ENCODE assay signal across 29 mouse cellular contexts in the genomic region with DNA sequence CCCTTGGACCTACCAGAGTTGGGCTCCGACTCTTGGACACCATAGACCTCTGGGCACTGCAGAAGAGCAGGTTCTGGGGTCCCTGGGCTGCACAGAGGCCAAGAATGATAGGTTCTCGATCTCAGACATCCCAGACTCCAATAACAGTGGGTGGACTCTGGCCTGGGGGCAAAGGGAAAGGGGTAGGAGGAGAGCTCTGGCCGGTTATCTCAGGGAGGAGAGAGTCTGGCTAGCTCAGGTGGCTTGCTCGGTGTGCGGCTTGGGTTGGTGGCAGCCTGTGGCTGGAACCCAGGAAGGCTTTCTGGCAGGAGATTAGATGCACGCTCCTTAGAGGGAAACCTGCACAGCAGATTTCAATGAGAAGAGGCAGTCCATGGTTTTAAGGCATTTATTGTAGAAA. TPM values are rescaled to one million over a fixed set of nuclear protein-coding genes. Genes with fewer than 3 reads are reported as not detected.
DNase-seq lines count a peak whose midpoint lies in the region; ATAC-seq lines count a peak whose summit lies in the region.
"Had no signal": no experiment of that assay in that cellular context is flagged by ENCODE, and none has a peak within 500 bp of the region (broad histone marks: within the 10 kb centered on the region; RNA-seq: fewer than 3 reads in every experiment).

No protein-coding gene starts in this region.

- H3K9ac ChIP-seq in kidney, embryonic 15.5 days: no peak overlapping the region
- H3K9ac ChIP-seq in midbrain, embryonic 16.5 days (ENCODE audit: low read depth, low read length): no peak overlapping the region
- H3K9ac ChIP-seq: embryonic facial prominence, embryonic 12.5 days; heart, embryonic 15.5 days; hindbrain, embryonic 14.5 days; liver, embryonic 14.5 days; neural tube, embryonic 15.5 days; stomach, embryonic 15.5 days had no signal

- H3K4me3 ChIP-seq in heart, embryonic 10.5 days: no peak overlapping the region
- H3K4me3 ChIP-seq in kidney, embryonic 15.5 days (replicated peaks): no peak overlapping the region
- no peak overlapping the region for H3K4me3 ChIP-seq in midbrain, embryonic 10.5 days
- no peak overlapping the region for H3K4me3 ChIP-seq in midbrain, embryonic 16.5 days (ENCODE audit: low read depth, low read length)
- H3K4me3 ChIP-seq: embryonic facial prominence, embryonic 12.5 days; heart, adult 2 months; heart, embryonic 15.5 days; neural tube, embryonic 15.5 days; stomach, embryonic 15.5 days had no signal

- no peak for DNase-seq in cerebellum, adult 18-20 months
- DNase-seq in heart, embryonic 10.5 days (ENCODE audit: low spot score): no peak
- no peak for DNase-seq in heart, adult 9 months (ENCODE audit: low spot score in 2 of 2)
- DNase-seq in kidney, adult 8-10 months: peak; percentile 7 to 32
- no peak for DNase-seq in midbrain, embryonic 10.5 days (ENCODE audit: low spot score)
- DNase-seq: adrenal gland, adult 8-10 months; cerebellum, adult 11 months; cerebellum, adult 9-11 months; embryo, embryonic 11 days; heart, adult 2 months; heart, postnatal 36 days; layer of hippocampus, postnatal 36 days; left cerebral cortex, postnatal 4 days; lung, adult 2 months; lung, postnatal 10 days; midbrain, embryonic 14.5 days; retina, postnatal 1 day; right cerebral cortex, postnatal 14 days had no signal

- peaks cover 54% of the 10 kb centered on the region for H3K36me3 ChIP-seq in heart, embryonic 10.5 days
- H3K36me3 ChIP-seq in kidney, embryonic 15.5 days: peaks cover 61% of the 10 kb centered on the region
- peaks cover 84% of the 10 kb centered on the region for H3K36me3 ChIP-seq in midbrain, embryonic 10.5 days
- peaks cover 15% of the 10 kb centered on the region for H3K36me3 ChIP-seq in midbrain, embryonic 16.5 days (ENCODE audit: control insufficient read depth, insufficient read depth, low read length)

- no peaks in the 10 kb centered on the region for H3K27me3 ChIP-seq in heart, embryonic 10.5 days (ENCODE audit: insufficient read depth, poor library complexity, severe bottlenecking)
- H3K27me3 ChIP-seq in kidney, embryonic 15.5 days: no peaks in the 10 kb centered on the region
- H3K27me3 ChIP-seq in midbrain, embryonic 10.5 days (ENCODE audit: low read depth, poor library complexity, severe bottlenecking): no peaks in the 10 kb centered on the region
- H3K27me3 ChIP-seq in midbrain, embryonic 16.5 days (ENCODE audit: control insufficient read depth, insufficient read depth, low read depth, low read length): no peaks in the 10 kb centered on the region
- H3K27me3 ChIP-seq: embryonic facial prominence, embryonic 12.5 days; heart, embryonic 15.5 days; neural tube, embryonic 15.5 days; stomach, embryonic 15.5 days had no signal

- H3K4me1 ChIP-seq in heart, embryonic 10.5 days: peaks cover 8% of the 10 kb centered on the region; the same call in 1 of the 2 replicates
- H3K4me1 ChIP-seq in kidney, embryonic 15.5 days: no peaks in the 10 kb centered on the region
- H3K4me1 ChIP-seq in midbrain, embryonic 10.5 days: peaks cover 9% of the 10 kb centered on the region
- no peaks in the 10 kb centered on the region for H3K4me1 ChIP-seq in midbrain, embryonic 16.5 days (ENCODE audit: control insufficient read depth, insufficient read depth, low read length)
- H3K4me1 ChIP-seq: embryonic facial prominence, embryonic 12.5 days; neural tube, embryonic 15.5 days; stomach, embryonic 15.5 days had no signal

- WGBS in heart, embryonic 10.5 days: 66% methylated on average over 6 of the region's 6 CpGs
- WGBS in kidney, embryonic 15.5 days: 82% methylated on average over 6 of the region's 6 CpGs
- 82% methylated on average over 6 of the region's 6 CpGs for WGBS in midbrain, embryonic 10.5 days
- 82% methylated on average over 6 of the region's 6 CpGs for WGBS in midbrain, embryonic 16.5 days

- H3K4me2 ChIP-seq in kidney, embryonic 15.5 days: no peak overlapping the region
- H3K4me2 ChIP-seq in midbrain, embryonic 16.5 days (ENCODE audit: low read length): no peak overlapping the region
- H3K4me2 ChIP-seq: embryonic facial prominence, embryonic 12.5 days; heart, embryonic 15.5 days; hindbrain, embryonic 14.5 days; neural tube, embryonic 15.5 days; stomach, embryonic 15.5 days had no signal

- H3K27ac ChIP-seq in heart, embryonic 10.5 days: peak overlapping the region; percentile 77
- H3K27ac ChIP-seq in kidney, embryonic 15.5 days: no peak overlapping the region
- H3K27ac ChIP-seq in midbrain, embryonic 10.5 days (replicated peaks): peak overlapping the region; percentile 64
- no peak overlapping the region for H3K27ac ChIP-seq in midbrain, embryonic 16.5 days (ENCODE audit: low read length)
- H3K27ac ChIP-seq: embryonic facial prominence, embryonic 12.5 days; heart, adult 2 months; heart, embryonic 15.5 days; hindbrain, embryonic 14.5 days; liver, embryonic 14.5 days; macrophage; neural tube, embryonic 15.5 days; stomach, embryonic 15.5 days had no signal

- ATAC-seq in cerebellum, adult (ENCODE audit: insufficient number of reproducible peaks, low FRiP score, low TSS enrichment): 0 out of 2 replicates have a peak, but pooled peaks have one; percentile 40
- no peak for ATAC-seq in kidney, embryonic 15.5 days (replicated peaks; ENCODE audit: low FRiP score)
- no peak for ATAC-seq in midbrain, embryonic 16.5 days

- H3K9me3 ChIP-seq in heart, embryonic 10.5 days: no peaks in the 10 kb centered on the region
- H3K9me3 ChIP-seq in kidney, embryonic 15.5 days (replicated peaks): no peaks in the 10 kb centered on the region
- no peaks in the 10 kb centered on the region for H3K9me3 ChIP-seq in midbrain, embryonic 10.5 days (replicated peaks)
- H3K9me3 ChIP-seq in midbrain, embryonic 16.5 days (replicated peaks; ENCODE audit: control insufficient read depth, low read length, poor library complexity, severe bottlenecking): no peaks in the 10 kb centered on the region
- H3K9me3 ChIP-seq: embryonic facial prominence, embryonic 12.5 days; G1E; heart, embryonic 15.5 days; neural tube, embryonic 15.5 days; stomach, embryonic 15.5 days had no signal

RNA-seq across cellular contexts. Expression of a gene that starts 34.7 kb away (rescaled TPM):
- 0.06 TPM in 1 of 2 replicates, not detected in the other for polyA plus RNA-seq in heart, embryonic 10.5 days (2016; fragmentation: Nextera tagmentation; extraction: Ambion mirVana)
- polyA plus RNA-seq in kidney, embryonic 15.5 days (2015; fragmentation: Nextera tagmentation; extraction: Ambion mirVana): 0.18 and 0.48 TPM in 2 replicates
- polyA plus RNA-seq in midbrain, embryonic 10.5 days (2016; fragmentation: Nextera tagmentation; extraction: Ambion mirVana): 0.04 TPM in 2 replicates
- 0.17 and 0.18 TPM in 2 replicates for polyA plus RNA-seq in midbrain, embryonic 16.5 days (2015; fragmentation: Nextera tagmentation; extraction: Ambion mirVana)
- polyA plus RNA-seq: G1E; heart, adult 2 months; lung, adult 2 months; macrophage had no signal

Comparison
In these comparisons a context has a peak if more than half of its experiments do, and no peak if none do; other contexts are left out.
1. H3K27ac ChIP-seq: peak in heart, embryonic 10.5 days (single experiment) and midbrain, embryonic 10.5 days (single experiment); none in kidney, embryonic 15.5 days (single experiment) and midbrain, embryonic 16.5 days (single experiment).
2. DNase-seq: peak in kidney, adult 8-10 months (2 of 2); none in cerebellum, adult 18-20 months (0 of 2), heart, embryonic 10.5 days (single experiment), heart, adult 9 months (0 of 2) and midbrain, embryonic 10.5 days (single experiment).